Mouse (Mus musculus): ENCODE measurements at regions not wholly inside any gene's neighbourhood (a gene's known extent, or its start where the extent isn't known, plus 50 kb on each side); places are given as distances from the start of the nearest gene placed in this dataset.

- no peaks in the 10 kb centered on the region for H3K4me1 ChIP-seq (ENCODE audit: control insufficient read depth, insufficient read depth, low read length)
- H3K27me3 ChIP-seq (ENCODE audit: control insufficient read depth, insufficient read depth, low read length, poor library complexity, severe bottlenecking), result no peaks in the 10 kb centered on the region
- no peak overlapping the region for H3K4me3 ChIP-seq (ENCODE audit: low read depth, low read length)
- H3K36me3 ChIP-seq (ENCODE audit: control insufficient read depth, insufficient read depth, low read length, poor library complexity, severe bottlenecking), result no peaks in the 10 kb centered on the region
- TF ChIP-seq EP300 (IDR thresholded peaks at IDR 0.05; ENCODE audit: insufficient read depth, low read depth, low read length) (no peak), CTCF (IDR thresholded peaks at IDR 0.05; ENCODE audit: low read depth, low read length) (no peak), POLR2A (IDR thresholded peaks at IDR 0.05; ENCODE audit: insufficient read depth, low read length) (no peak)
- H3K27ac ChIP-seq (ENCODE audit: insufficient read depth, low read length), result no peak overlapping the region
- no peak overlapping the region for H3K9ac ChIP-seq (ENCODE audit: low read depth, poor library complexity, severe bottlenecking)
- no peaks in the 10 kb centered on the region for H3K9me3 ChIP-seq (replicated peaks; ENCODE audit: control insufficient read depth, insufficient read depth, low read length, poor library complexity, severe bottlenecking)
These were observed 355.2 kb upstream of the Robo1 start for GRCm38 (mm10) chr16:71952879-71953406.

- Histone ChIP-seq H3K27me3 (ENCODE audit: control insufficient read depth, insufficient read depth, low read length, poor library complexity, severe bottlenecking) (no peaks in the 10 kb centered on the region), H3K9ac (ENCODE audit: low read depth, poor library complexity, severe bottlenecking) (no peak overlapping the region), H3K9me3 (replicated peaks; ENCODE audit: control insufficient read depth, insufficient read depth, low read length, poor library complexity, severe bottlenecking) (no peaks in the 10 kb centered on the region), H3K4me1 (ENCODE audit: control insufficient read depth, insufficient read depth, low read length) (no peaks in the 10 kb centered on the region), H3K36me3 (ENCODE audit: control insufficient read depth, insufficient read depth, low read length, poor library complexity, severe bottlenecking) (no peaks in the 10 kb centered on the region), H3K27ac (ENCODE audit: insufficient read depth, low read length) (no peak overlapping the region), H3K4me3 (ENCODE audit: low read depth, low read length) (no peak overlapping the region)
- TF ChIP-seq CTCF (IDR thresholded peaks at IDR 0.05; ENCODE audit: low read depth, low read length) (no peak), EP300 (IDR thresholded peaks at IDR 0.05; ENCODE audit: insufficient read depth, low read depth, low read length) (no peak)
These were observed 344.5 kb upstream of the Robo1 start for GRCm38 (mm10) chr16:71963579-71963978.

- H3K27me3 ChIP-seq (ENCODE audit: control insufficient read depth, insufficient read depth, low read length, poor library complexity, severe bottlenecking), result no peaks in the 10 kb centered on the region
- no peak for TF ChIP-seq EP300 (IDR thresholded peaks at IDR 0.05; ENCODE audit: insufficient read depth, low read depth, low read length)
- no peak for TF ChIP-seq POLR2A (IDR thresholded peaks at IDR 0.05; ENCODE audit: insufficient read depth, low read length)
- TF ChIP-seq CTCF (IDR thresholded peaks at IDR 0.05; ENCODE audit: low read depth, low read length), result no peak
- no peaks in the 10 kb centered on the region for H3K36me3 ChIP-seq (ENCODE audit: control insufficient read depth, insufficient read depth, low read length, poor library complexity, severe bottlenecking)
- H3K4me1 ChIP-seq (ENCODE audit: control insufficient read depth, insufficient read depth, low read length), result no peaks in the 10 kb centered on the region
- H3K9ac ChIP-seq (ENCODE audit: low read depth, poor library complexity, severe bottlenecking), result no peak overlapping the region
- H3K4me3 ChIP-seq (ENCODE audit: low read depth, low read length), result no peak overlapping the region
- H3K27ac ChIP-seq (ENCODE audit: insufficient read depth, low read length), result no peak overlapping the region
- H3K9me3 ChIP-seq (replicated peaks; ENCODE audit: control insufficient read depth, insufficient read depth, low read length, poor library complexity, severe bottlenecking), result no peaks in the 10 kb centered on the region
These were observed 334.3 kb upstream of the Robo1 start for GRCm38 (mm10) chr16:71973811-71974210.

- no peak overlapping the region for H3K4me3 ChIP-seq (ENCODE audit: low read depth, low read length)
- H3K4me1 ChIP-seq (ENCODE audit: control insufficient read depth, insufficient read depth, low read length), result no peaks in the 10 kb centered on the region
- H3K27ac ChIP-seq (ENCODE audit: insufficient read depth, low read length), result no peak overlapping the region
- H3K9me3 ChIP-seq (replicated peaks; ENCODE audit: control insufficient read depth, insufficient read depth, low read length, poor library complexity, severe bottlenecking), result no peaks in the 10 kb centered on the region
- TF ChIP-seq CTCF (IDR thresholded peaks at IDR 0.05; ENCODE audit: low read depth, low read length) (no peak), EP300 (IDR thresholded peaks at IDR 0.05; ENCODE audit: insufficient read depth, low read depth, low read length) (no peak), POLR2A (IDR thresholded peaks at IDR 0.05; ENCODE audit: insufficient read depth, low read length) (no peak)
- H3K27me3 ChIP-seq (ENCODE audit: control insufficient read depth, insufficient read depth, low read length, poor library complexity, severe bottlenecking), result no peaks in the 10 kb centered on the region
- H3K9ac ChIP-seq (ENCODE audit: low read depth, poor library complexity, severe bottlenecking), result no peak overlapping the region
- H3K36me3 ChIP-seq (ENCODE audit: control insufficient read depth, insufficient read depth, low read length, poor library complexity, severe bottlenecking), result no peaks in the 10 kb centered on the region
These were observed 310.4 kb upstream of the Robo1 start for GRCm38 (mm10) chr16:71997634-71998278.

GRCm38 (mm10) chr16:72027404-72028215 is 280.5 kb upstream of the Robo1 start:
- Histone ChIP-seq H3K9ac (ENCODE audit: low read depth, poor library complexity, severe bottlenecking) (no peak overlapping the region), H3K27ac (ENCODE audit: insufficient read depth, low read length) (no peak overlapping the region), H3K4me1 (ENCODE audit: control insufficient read depth, insufficient read depth, low read length) (no peaks in the 10 kb centered on the region), H3K36me3 (ENCODE audit: control insufficient read depth, insufficient read depth, low read length, poor library complexity, severe bottlenecking) (no peaks in the 10 kb centered on the region), H3K27me3 (ENCODE audit: control insufficient read depth, insufficient read depth, low read length, poor library complexity, severe bottlenecking) (peaks cover 8% of the 10 kb centered on the region), H3K9me3 (replicated peaks; ENCODE audit: control insufficient read depth, insufficient read depth, low read length, poor library complexity, severe bottlenecking) (no peaks in the 10 kb centered on the region; the same call in 1 of the 2 replicates), H3K4me3 (ENCODE audit: low read depth, low read length) (peak overlapping the region; percentile 17; the same call in 1 of the 2 replicates)
- TF ChIP-seq EP300 (IDR thresholded peaks at IDR 0.05; ENCODE audit: insufficient read depth, low read depth, low read length) (no peak), CTCF (IDR thresholded peaks at IDR 0.05; ENCODE audit: low read depth, low read length) (no peak), POLR2A (IDR thresholded peaks at IDR 0.05; ENCODE audit: insufficient read depth, low read length) (no peak)

- Histone ChIP-seq H3K27ac (ENCODE audit: insufficient read depth, low read length) (no peak overlapping the region), H3K36me3 (ENCODE audit: control insufficient read depth, insufficient read depth, low read length, poor library complexity, severe bottlenecking) (no peaks in the 10 kb centered on the region), H3K27me3 (ENCODE audit: control insufficient read depth, insufficient read depth, low read length, poor library complexity, severe bottlenecking) (peaks cover 8% of the 10 kb centered on the region), H3K4me1 (ENCODE audit: control insufficient read depth, insufficient read depth, low read length) (no peaks in the 10 kb centered on the region), H3K4me3 (ENCODE audit: low read depth, low read length) (no peak overlapping the region), H3K9ac (ENCODE audit: low read depth, poor library complexity, severe bottlenecking) (no peak overlapping the region; the same call in 1 of the 2 replicates), H3K9me3 (replicated peaks; ENCODE audit: control insufficient read depth, insufficient read depth, low read length, poor library complexity, severe bottlenecking) (no peaks in the 10 kb centered on the region; the same call in 1 of the 2 replicates)
- TF ChIP-seq POLR2A (IDR thresholded peaks at IDR 0.05; ENCODE audit: insufficient read depth, low read length) (no peak), EP300 (IDR thresholded peaks at IDR 0.05; ENCODE audit: insufficient read depth, low read depth, low read length) (no peak), CTCF (IDR thresholded peaks at IDR 0.05; ENCODE audit: low read depth, low read length) (no peak)
These were observed 279.9 kb upstream of the Robo1 start for GRCm38 (mm10) chr16:72028216-72028610.

All from ES-Bruce4 (cell line).